Mouse (Mus musculus) brain, embryonic 14.5 days (tissue): Measurements from ENCODE around the gene Nell2. TPM values are rescaled to one million over a fixed set of nuclear protein-coding genes. Genes with fewer than 3 reads are reported as not detected.

Experiments
- DNase-seq: peaks from one replicate; pipeline ENCODE4 v3.0.0-alpha.2; 2011; ENCODE audit warnings: low read depth
- CTCF ChIP-seq: fragments of 200-500 bp; IDR thresholded peaks from 2 replicates; pipeline ENCODE4 v1.5.1; 2012; ENCODE audit warnings: inconsistent platforms, mild to moderate bottlenecking, moderate library complexity, borderline replicate concordance; ENCODE audit not compliant: insufficient read depth, insufficient read length; ENCODE audit errors: extremely low read depth
- POLR2A ChIP-seq: fragments of 200-500 bp; IDR thresholded peaks from 2 replicates; pipeline ENCODE4 v1.6.1; 2012; ENCODE audit warnings: mild to moderate bottlenecking, inconsistent platforms, borderline replicate concordance; ENCODE audit not compliant: poor library complexity, insufficient read depth, insufficient read length, severe bottlenecking; ENCODE audit errors: extremely low read depth
- polyA plus RNA-seq: library from polyadenylated mRNA; depleted of rRNA; stranded (reverse); fragments of >200 nt; gene quantifications from 2 replicates; pipeline ENCODE4 v1.2.3, GENCODE M21; 2012; rRNA removed

The Nell2 gene
- polyA plus RNA-seq, 1 experiment, result 168 TPM

DNA sequence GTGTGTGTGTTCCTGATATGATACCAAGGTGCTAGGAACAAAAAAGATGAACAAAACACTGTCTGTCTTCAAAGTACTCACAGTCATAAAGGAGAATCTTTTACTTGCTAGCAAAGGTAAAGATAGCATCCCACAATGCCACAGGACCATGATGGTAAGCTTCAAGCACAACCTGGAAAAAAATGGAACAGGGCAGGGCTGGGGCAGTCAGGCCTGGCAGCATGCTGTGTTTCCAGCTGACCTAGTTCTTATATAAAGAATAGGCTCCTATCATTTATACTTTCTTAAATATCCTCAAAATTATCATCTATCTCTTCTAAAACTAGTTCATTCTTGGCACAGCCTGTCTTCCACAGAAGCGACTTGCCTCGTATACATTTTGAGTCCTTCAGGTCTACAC, 480.9 kb downstream of the Nell2 start:
- TF ChIP-seq POLR2A (no peak), CTCF (no peak)
- no peak for DNase-seq

DNA sequence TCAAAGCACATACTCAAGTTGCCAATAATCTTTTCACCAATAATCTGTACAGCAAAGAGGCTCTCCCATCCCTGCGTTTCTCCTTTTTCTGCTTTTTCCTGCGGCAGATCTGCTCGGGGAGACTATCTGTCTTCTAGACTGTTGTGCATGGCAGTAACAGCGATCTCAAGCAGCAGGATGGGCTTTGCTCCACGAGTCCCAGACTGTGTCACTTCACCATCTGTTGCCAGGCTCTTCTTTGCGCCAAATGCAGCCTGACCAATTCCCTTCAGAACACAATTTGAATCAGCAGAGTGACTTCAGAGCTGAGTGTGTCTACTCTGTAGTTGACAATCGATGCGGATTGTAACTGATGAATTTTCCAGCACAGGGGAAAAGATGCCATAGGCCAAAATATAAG, 484.3 kb downstream of the Nell2 start:
- TF ChIP-seq POLR2A (no peak), CTCF (no peak)
- peak; percentile 80 for DNase-seq

DNA sequence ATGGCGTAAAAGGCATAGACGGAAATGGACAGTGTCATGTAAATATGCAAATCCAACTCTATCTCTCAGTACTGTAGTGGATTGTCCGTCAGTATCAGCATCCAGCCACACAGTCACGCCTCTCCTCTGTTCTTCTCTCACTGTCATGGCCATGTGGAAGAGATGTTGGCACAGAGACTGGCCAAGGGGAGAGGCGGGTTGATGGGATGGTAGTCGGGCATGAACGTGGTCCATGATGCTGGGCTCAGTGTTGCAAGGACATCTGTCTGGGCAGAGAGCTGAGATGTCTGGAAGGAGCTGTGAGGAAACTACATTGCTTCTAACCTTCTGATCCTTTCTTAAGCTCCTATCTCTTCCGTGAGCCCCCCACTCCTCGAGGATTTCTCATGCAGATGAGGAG, 485.9 kb downstream of the Nell2 start:
- TF ChIP-seq CTCF (no peak), POLR2A (no peak)
- no peak for DNase-seq

DNA sequence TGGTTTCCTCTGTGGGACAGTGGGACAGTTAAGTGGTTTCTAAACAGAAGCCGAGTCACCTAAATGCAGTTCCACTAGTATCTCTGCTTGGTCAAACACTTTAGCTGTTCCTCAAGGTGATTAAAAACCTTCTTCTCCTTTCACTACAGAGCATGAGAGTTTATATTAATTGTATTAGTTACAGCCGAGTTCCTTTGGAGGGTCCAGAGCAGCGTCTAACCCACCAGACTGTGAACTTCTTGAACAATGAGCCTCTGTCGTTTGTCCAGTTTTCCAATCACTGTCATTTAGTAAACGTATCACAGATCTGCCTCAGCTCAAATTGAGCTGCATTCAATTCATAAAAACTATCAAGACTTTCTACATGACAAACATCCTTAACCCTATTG, 498.9 kb downstream of the Nell2 start:
- no peak for DNase-seq
- no peak for TF ChIP-seq CTCF
- no peak for TF ChIP-seq POLR2A

DNA sequence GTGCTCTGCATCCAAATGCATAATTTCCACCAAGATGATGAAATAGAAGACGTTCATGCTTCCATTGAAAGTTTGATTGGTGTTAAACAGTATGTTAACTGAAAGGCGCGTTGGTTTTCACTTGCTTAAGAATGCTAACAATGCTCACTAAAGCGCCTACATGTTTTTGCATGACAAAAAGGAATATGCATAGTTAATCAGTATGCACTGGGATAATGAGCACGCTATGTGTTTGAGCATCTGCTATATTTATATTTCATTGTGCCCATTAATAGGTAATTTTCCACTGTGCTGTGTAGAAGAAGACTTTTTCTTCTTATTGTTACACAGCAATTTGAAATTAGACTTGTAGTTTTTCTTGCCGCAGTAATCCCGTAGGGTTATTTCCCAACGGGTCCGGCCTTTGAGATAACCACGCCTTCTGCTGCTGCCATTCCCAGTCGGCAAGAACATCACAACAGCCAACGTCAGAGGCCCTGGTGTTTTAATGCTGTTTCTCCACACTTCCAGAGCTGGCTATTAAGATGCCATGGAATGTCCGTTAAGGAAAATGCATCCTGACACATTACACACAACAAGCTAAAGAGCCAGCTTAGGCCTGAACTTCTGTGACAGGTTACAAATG, 499.4 kb downstream of the Nell2 start:
- DNase-seq, result peak; percentile 77
- TF ChIP-seq CTCF (no peak), POLR2A (no peak)

Other genes with a start within 250 kb of the Nell2 start
- gene Dbx2, start 127.4 kb upstream of the Nell2 start, polyA plus RNA-seq, result 0.77 and 2.1 TPM in 2 replicates